Mouse (Mus musculus) liver, adult 2 months (tissue): ENCODE results near the gene Prr12. TPM values are rescaled to one million over a fixed set of nuclear protein-coding genes. Genes with fewer than 3 reads are reported as not detected.
A peak's percentile ranks its signal among the peaks of the same experiment; 100 is the strongest.

Experiments used
- DNase-seq: peaks from one replicate; pipeline ENCODE4 v3.0.0-alpha.2; 2011; ENCODE audit warnings: low read depth, low spot score; ENCODE audit errors: extremely low read depth
- H3K27ac ChIP-seq: fragments of 200-500 bp; replicated peaks from 2 replicates; pipeline ENCODE4 v1.5.1; 2012; ENCODE audit warnings: low read depth, mild to moderate bottlenecking, control low read depth, inconsistent platforms, low read length; ENCODE audit not compliant: insufficient read depth
- H3K27me3 ChIP-seq: fragments of 200-500 bp; 2 replicates; pipeline ENCODE4 v1.6.1; 2012; ENCODE audit warnings: mild to moderate bottlenecking, moderate library complexity, low read length, inconsistent platforms; ENCODE audit not compliant: control insufficient read depth, insufficient read depth
- H3K36me3 ChIP-seq: fragments of 200-500 bp; 2 replicates; pipeline ENCODE4 v1.6.1; 2012; ENCODE audit warnings: low read length, inconsistent platforms; ENCODE audit not compliant: control insufficient read depth, insufficient read depth
- H3K4me1 ChIP-seq: fragments of 200-500 bp; 2 replicates; pipeline ENCODE4 v1.6.1; 2011; ENCODE audit warnings: low read length; ENCODE audit not compliant: control insufficient read depth, insufficient read depth
- H3K4me3 ChIP-seq: fragments of 200-500 bp; 2 replicates; pipeline ENCODE4 v1.5.1; 2011; ENCODE audit warnings: low read depth, mild to moderate bottlenecking, control low read depth, low read length, moderate library complexity; ENCODE audit not compliant: insufficient read depth
- H3K79me2 ChIP-seq: fragments of 200-500 bp; 2 replicates; pipeline ENCODE4 v1.6.1; 2012; ENCODE audit warnings: inconsistent platforms, mild to moderate bottlenecking, low read length, moderate library complexity; ENCODE audit not compliant: control insufficient read depth, insufficient read depth
- H3K9ac ChIP-seq: fragments of 200-500 bp; 2 replicates; pipeline ENCODE4 v1.6.1; 2012; ENCODE audit warnings: low read depth, mild to moderate bottlenecking, control low read depth, inconsistent platforms, low read length
- CTCF ChIP-seq: fragments of 200-500 bp; IDR thresholded peaks from 2 replicates; pipeline ENCODE4 v1.5.1; 2011; ENCODE audit warnings: low read depth, low read length, control low read depth
- POLR2A ChIP-seq: fragments of 200-500 bp; IDR thresholded peaks from 2 replicates; pipeline ENCODE4 v1.6.1; 2011; ENCODE audit warnings: low read length, control low read depth; ENCODE audit not compliant: insufficient read depth; ENCODE audit errors: extremely low read depth
- WGBS: fragments of 180-500 bp; shearing (Covaris S2); methylation state at CpG from one replicate; pipeline ENCODE4 v1.1.7; 2018; 5-methylcytosine and 5-hydroxymethylcytosine counted together
- polyA plus RNA-seq: library from polyadenylated mRNA; depleted of rRNA; stranded (reverse); fragments of >200 nt; gene quantifications from 2 replicates; pipeline ENCODE4 v1.2.3, GENCODE M21; 2012
- total RNA-seq: library from RNA; depleted of rRNA; stranded (reverse); fragments of >200 nt; gene quantifications from 2 replicates; pipeline ENCODE4 v1.2.3, GENCODE M21; 2014

The Prr12 gene
- total and polyA plus RNA-seq, 2 experiments, result 1.2 to 3.7 TPM

- 81% methylated on average over 7 of the region's 7 CpGs for WGBS
- TF ChIP-seq POLR2A (no peak), CTCF (no peak)
- H3K79me2 ChIP-seq, result peaks cover 3% of the 10 kb centered on the region; the same call in 1 of the 2 replicates
- H3K9ac ChIP-seq, result no peak overlapping the region
- no peak overlapping the region for H3K4me3 ChIP-seq
- peaks cover 3% of the 10 kb centered on the region; the same call in 1 of the 2 replicates for H3K4me1 ChIP-seq
- H3K27me3 ChIP-seq, result no peaks in the 10 kb centered on the region
- H3K27ac ChIP-seq, result no peak overlapping the region
- DNase-seq, result no peak
- H3K36me3 ChIP-seq, result peaks cover 11% of the 10 kb centered on the region; the same call in 1 of the 2 replicates
Observed at GRCm38 (mm10) chr7:45002440-45002839, 50.2 kb downstream of the Prr12 start.

DNA sequence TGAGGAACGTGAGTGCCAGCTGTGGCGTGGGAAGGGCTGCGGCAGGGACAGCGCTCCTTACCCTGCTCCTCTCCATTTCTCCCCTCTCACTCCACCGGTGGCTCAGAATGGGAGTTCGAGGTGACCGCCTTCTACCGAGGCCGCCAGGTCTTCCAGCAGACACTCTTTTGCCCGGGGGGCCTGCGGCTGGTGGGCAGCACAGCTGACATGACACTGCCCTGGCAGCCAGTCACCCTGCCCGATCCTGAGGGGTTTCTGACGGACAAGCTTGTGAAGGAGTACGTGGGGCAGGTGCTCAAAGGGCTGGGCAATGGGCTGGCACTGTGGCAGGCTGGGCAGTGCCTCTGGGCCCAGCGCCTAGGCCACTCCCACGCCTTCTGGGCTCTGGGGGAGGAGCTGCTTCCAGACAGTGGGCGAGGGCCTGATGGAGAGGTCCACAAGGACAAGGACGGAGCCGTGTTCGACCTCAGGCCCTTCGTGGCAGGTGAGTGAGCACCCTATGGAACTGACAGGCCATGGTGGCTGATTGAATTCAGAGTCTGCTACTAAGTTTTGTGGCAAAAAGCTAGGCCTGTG lies 52.1 kb downstream of the Prr12 start:
- H3K36me3 ChIP-seq, result peaks cover 11% of the 10 kb centered on the region; the same call in 1 of the 2 replicates
- H3K27me3 ChIP-seq, result no peaks in the 10 kb centered on the region
- DNase-seq, result no peak
- TF ChIP-seq CTCF (no peak), POLR2A (no peak)
- no peak overlapping the region for H3K27ac ChIP-seq
- H3K79me2 ChIP-seq, result 0 out of 2 replicates have a peak, but pooled peaks cover 3% of the 10 kb centered on the region
- WGBS, result 77% methylated on average over 21 of the region's 21 CpGs
- H3K4me3 ChIP-seq, result no peak overlapping the region
- H3K4me1 ChIP-seq, result peaks cover 6% of the 10 kb centered on the region; the same call in 1 of the 2 replicates
- no peak overlapping the region for H3K9ac ChIP-seq

- Histone ChIP-seq H3K27ac (no peak overlapping the region; the same call in 1 of the 2 replicates), H3K4me3 (no peak overlapping the region), H3K27me3 (no peaks in the 10 kb centered on the region), H3K9ac (no peak overlapping the region), H3K4me1 (peaks cover 6% of the 10 kb centered on the region; the same call in 1 of the 2 replicates), H3K79me2 (0 out of 2 replicates have a peak, but pooled peaks cover 3% of the 10 kb centered on the region), H3K36me3 (peaks cover 11% of the 10 kb centered on the region; the same call in 1 of the 2 replicates)
- TF ChIP-seq CTCF (no peak), POLR2A (no peak)
- no peak for DNase-seq
- WGBS, result 71% methylated on average over 11 of the region's 11 CpGs
Observed at GRCm38 (mm10) chr7:44999753-45000152, 52.9 kb downstream of the Prr12 start.

- TF ChIP-seq CTCF (no peak), POLR2A (peak; percentile 55; the same call in 1 of the 2 replicates)
- Histone ChIP-seq H3K4me3 (peak within 1 kb of the TSS; percentile 80), H3K79me2 (0 out of 2 replicates have a peak, but pooled peaks cover 3% of the 10 kb centered on the region), H3K9ac (peak within 1 kb of the TSS; percentile 76), H3K36me3 (peaks cover 11% of the 10 kb centered on the region; the same call in 1 of the 2 replicates), H3K27ac (peak within 1 kb of the TSS; percentile 83), H3K27me3 (no peaks in the 10 kb centered on the region), H3K4me1 (peaks cover 6% of the 10 kb centered on the region; the same call in 1 of the 2 replicates)
- WGBS, result under 1% methylated on average over 18 of the region's 18 CpGs
- peak; percentile 87 for DNase-seq
Observed at GRCm38 (mm10) chr7:44998501-44998955, 54.2 kb downstream of the Prr12 start, which contains the start of gene Bcl2l12. Gene Bcl2l12, minus strand, starts transcription at chr7:44998712.

- Histone ChIP-seq H3K36me3 (peaks cover 10% of the 10 kb centered on the region; the same call in 1 of the 2 replicates), H3K27ac (peak overlapping the region; percentile 83)
- 2% methylated on average over 15 of the region's 15 CpGs for WGBS
Observed at GRCm38 (mm10) chr7:44997940-44998428, 54.7 kb downstream of the Prr12 start.

More at GRCm38 (mm10) chr7:44997940-44998428, 54.7 kb downstream of the Prr12 start:
- Histone ChIP-seq H3K27me3 (no peaks in the 10 kb centered on the region), H3K4me1 (peaks cover 6% of the 10 kb centered on the region; the same call in 1 of the 2 replicates), H3K79me2 (0 out of 2 replicates have a peak, but pooled peaks cover 3% of the 10 kb centered on the region), H3K9ac (peak overlapping the region; percentile 76), H3K4me3 (peak overlapping the region; percentile 80)
- peak; percentile 55 for DNase-seq
- no peak for TF ChIP-seq CTCF
- TF ChIP-seq POLR2A, result no peak
